Mouse (Mus musculus) cerebellum, adult 11-12 months (tissue): ENCODE results near the gene Gm5926.
"Not testable (repeated sequence)": the region's sequence is repeated elsewhere in the genome, so short reads cannot be mapped to it uniquely, and the experiment has no call there.

Experiments
- DNase-seq: peaks from one replicate; pipeline ENCODE4 v3.0.0; 2022

Gene Gm5926

GRCm38 (mm10) chrX:32650416-32650815 lies at the start of gene Gm5926:
Gene Gm5926, plus strand, starts transcription at chrX:32650716.
- not testable (repeated sequence) for DNase-seq

GRCm38 (mm10) chrX:32601008-32601407 lies 49.5 kb upstream of the Gm5926 start:
- DNase-seq: not testable (repeated sequence)

- not testable (repeated sequence) for DNase-seq
Measured at GRCm38 (mm10) chrX:32601425-32601824, 49.1 kb upstream of the Gm5926 start.
